Mouse (Mus musculus): ENCODE measurements around the gene Pum1. TPM values are rescaled to one million over a fixed set of nuclear protein-coding genes. Genes with fewer than 3 reads are reported as not detected.

Pum1 gene
- polyA plus RNA-seq, 1 experiment from 2014 or later, result 16.7 TPM

DNA sequence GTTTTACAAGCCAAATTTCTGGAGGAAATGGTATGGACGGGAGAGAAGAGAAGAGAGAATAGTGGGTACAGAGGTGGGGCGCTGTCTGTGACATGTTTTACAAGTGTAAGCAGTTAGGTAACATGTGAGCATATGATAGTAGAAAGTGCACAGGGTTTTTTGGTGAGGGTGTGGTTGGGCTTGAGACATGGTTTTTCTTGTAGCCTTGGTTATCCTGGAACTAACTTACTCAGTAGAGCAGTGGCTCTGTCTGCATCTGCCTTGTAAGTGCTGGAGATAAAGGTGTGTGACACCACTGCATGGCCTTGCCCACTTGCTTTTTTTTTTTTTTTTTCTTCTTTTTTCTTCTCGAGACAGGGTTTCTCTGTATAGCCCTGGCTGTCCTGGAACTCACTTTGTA is 49.2 kb downstream of the Pum1 start:
- DNase-seq (no peak), ATAC-seq (peak; percentile 61)
- H3K9me3 ChIP-seq (ENCODE audit: low read length), result no peaks in the 10 kb centered on the region
- H3K9ac ChIP-seq (replicated peaks), result no peak overlapping the region
- H3K4me1 ChIP-seq (ENCODE audit: insufficient read depth), result peaks cover 73% of the 10 kb centered on the region
- no peaks in the 10 kb centered on the region for H3K27me3 ChIP-seq (ENCODE audit: insufficient read depth, low read length)
- TF ChIP-seq CTCF (IDR thresholded peaks at IDR 0.05; ENCODE audit: low read depth) (no peak), EP300 (IDR thresholded peaks at IDR 0.05; ENCODE audit: low read depth) (peak; percentile 58)
- peak overlapping the region; percentile 40 for H3K4me2 ChIP-seq (ENCODE audit: low read depth, low read length)
- H3K36me3 ChIP-seq (replicated peaks; ENCODE audit: insufficient read depth, low read length), result peaks cover 12% of the 10 kb centered on the region; the same call in 1 of the 2 replicates
- H3K27ac ChIP-seq (ENCODE audit: low read depth), result peak overlapping the region; percentile 89
- WGBS (ENCODE audit: insufficient replicate concordance), result 50% methylated on average over 3 of the region's 3 CpGs
- no peak overlapping the region for H3K4me3 ChIP-seq (ENCODE audit: low read depth, low read length)

DNA sequence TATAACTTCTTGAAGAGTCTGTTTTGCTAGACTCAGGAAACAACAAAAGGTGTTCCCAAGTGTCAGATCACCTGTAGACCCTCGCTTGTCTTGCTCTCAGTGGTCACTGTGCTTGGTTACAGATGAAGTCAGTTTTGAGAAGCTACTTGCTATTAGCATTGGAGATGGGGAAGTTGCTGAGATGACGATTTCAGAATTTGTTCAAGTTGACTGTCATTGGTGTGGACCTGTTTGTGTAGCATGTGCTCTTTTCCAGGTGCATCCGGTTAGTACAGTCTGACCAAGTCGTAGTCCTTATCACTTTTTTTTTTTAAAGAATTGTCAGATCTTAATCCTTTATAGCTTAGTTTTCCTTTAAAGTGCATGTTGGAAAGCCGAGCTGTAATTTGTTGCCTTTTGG is 50.3 kb downstream of the Pum1 start:
- Histone ChIP-seq H3K4me1 (ENCODE audit: insufficient read depth) (peaks cover 75% of the 10 kb centered on the region), H3K4me2 (ENCODE audit: low read depth, low read length) (peak overlapping the region; percentile 61; the same call in 1 of the 2 replicates), H3K9me3 (ENCODE audit: low read length) (no peaks in the 10 kb centered on the region), H3K36me3 (replicated peaks; ENCODE audit: insufficient read depth, low read length) (peaks cover 14% of the 10 kb centered on the region), H3K4me3 (ENCODE audit: low read depth, low read length) (no peak overlapping the region), H3K27me3 (ENCODE audit: insufficient read depth, low read length) (no peaks in the 10 kb centered on the region), H3K27ac (ENCODE audit: low read depth) (peak overlapping the region; percentile 89), H3K9ac (replicated peaks) (no peak overlapping the region)
- TF ChIP-seq CTCF (IDR thresholded peaks at IDR 0.05; ENCODE audit: low read depth) (no peak), EP300 (IDR thresholded peaks at IDR 0.05; ENCODE audit: low read depth) (no peak)
- no peak for ATAC-seq
- WGBS (ENCODE audit: insufficient replicate concordance), result 48% methylated on average over 5 of the region's 5 CpGs
- no peak for DNase-seq

DNA sequence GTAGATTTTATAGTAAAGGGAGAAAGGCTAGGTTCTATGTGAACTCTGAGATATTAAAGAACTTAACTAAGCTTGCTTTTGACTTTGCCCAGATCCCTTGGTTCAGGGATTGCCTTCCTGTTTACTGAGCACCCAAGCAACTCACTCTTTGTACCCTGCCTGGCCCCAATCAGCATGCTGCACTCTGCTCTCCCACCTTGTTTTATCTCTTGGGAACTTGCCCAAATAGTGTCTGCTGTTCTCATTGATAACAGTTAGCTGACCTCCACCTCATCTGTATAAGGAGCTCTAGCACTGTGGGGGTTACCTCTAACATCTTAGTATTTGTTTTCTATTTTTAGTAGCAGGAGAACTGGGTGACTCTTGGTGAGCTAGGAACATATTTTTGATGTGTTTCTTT is 52.0 kb downstream of the Pum1 start:
- peak; percentile 80 for DNase-seq
- H3K9ac ChIP-seq (replicated peaks), result peak overlapping the region; percentile 23
- H3K4me3 ChIP-seq (ENCODE audit: low read depth, low read length), result peak overlapping the region; percentile 2; the same call in 1 of the 2 replicates

DNA sequence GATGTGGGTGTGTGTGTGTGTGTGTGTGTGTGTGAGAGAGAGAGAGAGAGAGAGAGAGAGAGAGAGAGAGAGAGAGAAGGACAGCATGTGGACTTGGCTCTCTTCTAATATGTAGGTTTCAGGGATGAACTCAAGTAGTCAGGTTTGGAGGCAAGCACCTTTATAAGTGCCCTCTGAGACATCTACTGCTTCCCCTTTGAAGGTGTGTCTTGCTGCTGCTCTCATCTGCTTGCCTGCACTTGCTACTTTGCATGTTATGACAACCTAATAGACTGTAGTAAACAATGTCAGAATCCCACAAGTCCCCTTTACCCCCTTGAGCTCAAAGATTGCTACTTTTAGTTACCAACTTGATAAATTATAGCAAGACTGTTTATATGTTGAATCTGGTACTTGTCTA is 52.5 kb downstream of the Pum1 start:
- Histone ChIP-seq H3K4me1 (ENCODE audit: insufficient read depth) (peaks cover 72% of the 10 kb centered on the region), H3K27me3 (ENCODE audit: insufficient read depth, low read length) (no peaks in the 10 kb centered on the region), H3K4me3 (ENCODE audit: low read depth, low read length) (peak overlapping the region; percentile 4; the same call in 1 of the 2 replicates), H3K36me3 (replicated peaks; ENCODE audit: insufficient read depth, low read length) (peaks cover 18% of the 10 kb centered on the region), H3K9me3 (ENCODE audit: low read length) (no peaks in the 10 kb centered on the region), H3K27ac (ENCODE audit: low read depth) (peak overlapping the region; percentile 89), H3K4me2 (ENCODE audit: low read depth, low read length) (peak overlapping the region; percentile 61), H3K9ac (replicated peaks) (peak overlapping the region; percentile 23)
- TF ChIP-seq EP300 (IDR thresholded peaks at IDR 0.05; ENCODE audit: low read depth), result no peak
- no peak for TF ChIP-seq CTCF (IDR thresholded peaks at IDR 0.05; ENCODE audit: low read depth)
- no peak for DNase-seq
- ATAC-seq, result peak; percentile 50

More for the DNA sequence above, 52.0 kb downstream of the Pum1 start:
- peak; percentile 100 for TF ChIP-seq EP300 (IDR thresholded peaks at IDR 0.05; ENCODE audit: low read depth)
- TF ChIP-seq CTCF (IDR thresholded peaks at IDR 0.05; ENCODE audit: low read depth), result no peak
- peaks cover 74% of the 10 kb centered on the region for H3K4me1 ChIP-seq (ENCODE audit: insufficient read depth)
- peak overlapping the region; percentile 61 for H3K4me2 ChIP-seq (ENCODE audit: low read depth, low read length)
- H3K27me3 ChIP-seq (ENCODE audit: insufficient read depth, low read length), result no peaks in the 10 kb centered on the region
- peaks cover 13% of the 10 kb centered on the region for H3K36me3 ChIP-seq (replicated peaks; ENCODE audit: insufficient read depth, low read length)
- peak; percentile 96 for ATAC-seq
- H3K9me3 ChIP-seq (ENCODE audit: low read length), result no peaks in the 10 kb centered on the region
- peak overlapping the region; percentile 89 for H3K27ac ChIP-seq (ENCODE audit: low read depth)

DNA sequence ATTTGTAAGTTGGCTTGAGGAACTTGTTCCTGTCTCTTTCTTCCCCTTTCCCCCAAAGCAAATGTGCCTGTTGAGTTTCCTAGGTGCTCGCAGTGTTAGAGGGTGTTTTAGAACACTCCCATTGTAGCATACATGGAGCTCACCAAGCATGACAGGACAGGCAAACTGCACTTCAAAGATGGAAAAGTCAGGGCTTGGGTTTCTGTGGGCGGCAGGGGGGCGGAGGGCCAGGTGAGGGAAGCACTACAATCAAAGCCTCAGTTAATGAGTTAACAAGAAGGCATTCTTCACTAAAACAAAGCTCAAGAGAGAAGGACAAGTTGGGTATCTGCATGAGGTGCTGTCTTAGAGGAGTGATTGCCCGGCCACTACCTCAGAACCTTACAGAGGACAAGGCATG is 56.2 kb downstream of the Pum1 start:
- H3K27ac ChIP-seq (ENCODE audit: low read depth), result no peak overlapping the region
- no peak overlapping the region for H3K4me3 ChIP-seq (ENCODE audit: low read depth, low read length)
- H3K36me3 ChIP-seq (replicated peaks; ENCODE audit: insufficient read depth, low read length), result peaks cover 35% of the 10 kb centered on the region
- no peak overlapping the region for H3K4me2 ChIP-seq (ENCODE audit: low read depth, low read length)
- TF ChIP-seq EP300 (IDR thresholded peaks at IDR 0.05; ENCODE audit: low read depth) (no peak), CTCF (IDR thresholded peaks at IDR 0.05; ENCODE audit: low read depth) (no peak)
- peaks cover 56% of the 10 kb centered on the region for H3K4me1 ChIP-seq (ENCODE audit: insufficient read depth)
- ATAC-seq, result no peak
- H3K9me3 ChIP-seq (ENCODE audit: low read length), result no peaks in the 10 kb centered on the region
- 75% methylated on average over 4 of the region's 4 CpGs for WGBS (ENCODE audit: insufficient replicate concordance)
- H3K9ac ChIP-seq (replicated peaks), result no peak overlapping the region
- H3K27me3 ChIP-seq (ENCODE audit: insufficient read depth, low read length), result no peaks in the 10 kb centered on the region
- DNase-seq, result no peak

DNA sequence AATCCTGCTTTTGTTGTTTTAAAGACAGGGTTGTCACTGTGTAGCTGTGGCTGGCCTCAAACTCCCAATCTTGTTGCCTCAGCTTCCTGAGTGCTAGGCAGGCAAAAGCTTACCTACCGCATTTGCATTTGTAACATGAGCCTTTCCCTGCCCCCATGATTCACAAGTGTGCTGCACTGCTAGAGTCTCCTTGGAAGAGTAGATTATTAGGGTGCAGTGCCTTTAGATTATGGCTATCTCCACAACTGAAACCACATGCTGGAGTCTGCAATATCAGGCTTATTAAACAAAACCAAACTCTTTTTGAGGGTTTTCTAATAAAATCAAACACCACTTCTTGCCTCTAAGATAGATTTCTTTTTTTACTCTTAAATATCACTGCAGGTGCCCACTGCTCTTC is 59.5 kb downstream of the Pum1 start:
- Histone ChIP-seq H3K9ac (replicated peaks) (no peak overlapping the region), H3K36me3 (replicated peaks; ENCODE audit: insufficient read depth, low read length) (peaks cover 49% of the 10 kb centered on the region), H3K9me3 (ENCODE audit: low read length) (no peaks in the 10 kb centered on the region), H3K27ac (ENCODE audit: low read depth) (no peak overlapping the region), H3K27me3 (ENCODE audit: insufficient read depth, low read length) (no peaks in the 10 kb centered on the region), H3K4me1 (ENCODE audit: insufficient read depth) (peaks cover 38% of the 10 kb centered on the region), H3K4me2 (ENCODE audit: low read depth, low read length) (no peak overlapping the region), H3K4me3 (ENCODE audit: low read depth, low read length) (no peak overlapping the region)
- DNase-seq (no peak), ATAC-seq (0 out of 2 replicates have a peak, but pooled peaks have one; percentile 29)
- 24% methylated on average over 1 of the region's 1 CpGs for WGBS (ENCODE audit: insufficient replicate concordance)
- TF ChIP-seq CTCF (IDR thresholded peaks at IDR 0.05; ENCODE audit: low read depth) (no peak), EP300 (IDR thresholded peaks at IDR 0.05; ENCODE audit: low read depth) (peak; percentile 26; the same call in 1 of the 2 replicates)

DNA sequence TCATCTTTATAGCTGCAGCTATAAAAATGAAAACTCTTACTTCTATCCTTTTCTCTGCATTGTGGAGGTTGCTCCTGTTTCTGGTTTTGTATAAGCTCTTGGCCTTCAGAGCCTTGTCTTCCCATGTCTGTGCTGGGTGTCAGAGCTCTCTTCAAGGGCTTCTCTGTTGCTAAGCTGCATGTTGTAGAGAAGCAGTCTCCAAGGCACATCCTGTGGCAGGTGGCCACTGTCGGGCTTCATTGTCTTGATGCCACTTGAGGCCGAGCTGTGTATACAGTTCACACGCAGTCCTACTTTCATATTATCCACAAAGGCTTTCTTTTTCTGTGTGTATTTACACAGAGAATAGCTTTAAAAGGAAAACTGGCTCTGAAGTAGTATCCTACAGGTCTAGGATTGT is 63.0 kb downstream of the Pum1 start:
- peaks cover 20% of the 10 kb centered on the region for H3K4me1 ChIP-seq (ENCODE audit: insufficient read depth)
- H3K27ac ChIP-seq (ENCODE audit: low read depth), result no peak overlapping the region
- peaks cover 55% of the 10 kb centered on the region for H3K36me3 ChIP-seq (replicated peaks; ENCODE audit: insufficient read depth, low read length)
- DNase-seq (no peak), ATAC-seq (no peak)
- 81% methylated on average over 3 of the region's 3 CpGs for WGBS (ENCODE audit: insufficient replicate concordance)
- H3K4me3 ChIP-seq (ENCODE audit: low read depth, low read length), result no peak overlapping the region
- no peaks in the 10 kb centered on the region for H3K9me3 ChIP-seq (ENCODE audit: low read length)
- no peak overlapping the region for H3K9ac ChIP-seq (replicated peaks)
- H3K27me3 ChIP-seq (ENCODE audit: insufficient read depth, low read length), result no peaks in the 10 kb centered on the region
- TF ChIP-seq EP300 (IDR thresholded peaks at IDR 0.05; ENCODE audit: low read depth) (no peak), CTCF (IDR thresholded peaks at IDR 0.05; ENCODE audit: low read depth) (no peak)
- no peak overlapping the region for H3K4me2 ChIP-seq (ENCODE audit: low read depth, low read length)
